Mouse (Mus musculus): ENCODE data around the gene Evc.

The Evc gene

GRCm38 (mm10) chr5:37336485-37337105, at the start of gene Evc:
TSS of gene Evc (minus strand) at chr5:37336894.
- DNase-seq (ENCODE audit: low spot score in 2 of 2) = peak; percentile 38 to 62

GRCm38 (mm10) chr5:37383570-37383969, 46.9 kb upstream of the Evc start:
- DNase-seq (ENCODE audit: low spot score in 2 of 2) = no peak

- peak; percentile 29 to 42 for DNase-seq (ENCODE audit: low spot score in 2 of 2)
Measured at GRCm38 (mm10) chr5:37380641-37381040, 43.9 kb upstream of the Evc start.

DNA sequence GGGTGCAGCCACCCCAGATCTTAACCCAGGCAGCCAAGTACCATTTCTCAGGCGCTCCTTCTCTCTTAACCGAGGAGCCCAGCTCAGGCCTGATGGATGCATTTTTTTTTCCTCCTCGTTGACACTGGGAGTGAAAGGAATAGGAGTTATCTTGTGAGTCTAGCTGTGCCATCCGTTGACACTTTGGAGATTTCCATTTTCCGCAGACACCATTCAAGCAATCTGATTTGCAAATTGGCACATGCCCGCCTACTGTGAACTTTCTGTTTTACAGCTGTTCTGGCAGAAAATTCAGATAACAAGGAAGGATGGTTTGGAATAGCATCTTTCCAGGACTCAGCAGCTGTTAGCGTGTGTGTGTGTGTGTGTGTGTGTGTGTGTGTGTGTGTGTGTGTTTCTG, 40.7 kb upstream of the Evc start:
- no peak for DNase-seq (ENCODE audit: low spot score in 2 of 2)

DNA sequence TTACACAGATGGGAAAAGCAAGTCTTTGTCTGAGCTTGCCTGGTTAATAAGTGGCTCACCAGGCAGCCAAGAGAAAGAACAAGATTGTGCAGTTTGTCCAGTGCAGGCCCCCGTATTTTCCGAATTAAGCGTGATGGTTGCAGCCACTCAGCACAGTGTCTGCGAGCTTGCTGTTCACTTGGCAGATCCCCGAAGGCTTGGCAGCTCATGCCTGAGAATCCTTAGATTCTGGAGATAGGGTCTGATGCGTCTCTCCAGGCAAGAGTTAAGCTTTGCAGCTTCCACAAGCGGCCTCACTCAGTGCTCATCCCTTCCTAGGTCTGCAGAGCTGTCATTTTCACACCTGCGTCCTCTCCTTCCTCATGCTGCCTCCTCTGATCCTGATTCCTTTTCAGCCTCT, 32.1 kb upstream of the Evc start:
- no peak for DNase-seq (ENCODE audit: low spot score in 2 of 2)

- no peak for DNase-seq (ENCODE audit: low spot score in 2 of 2)
Measured at GRCm38 (mm10) chr5:37365751-37366150, 29.1 kb upstream of the Evc start.

GRCm38 (mm10) chr5:37363284-37363683, 26.6 kb upstream of the Evc start:
- no peak for DNase-seq (ENCODE audit: low spot score in 2 of 2)

DNA sequence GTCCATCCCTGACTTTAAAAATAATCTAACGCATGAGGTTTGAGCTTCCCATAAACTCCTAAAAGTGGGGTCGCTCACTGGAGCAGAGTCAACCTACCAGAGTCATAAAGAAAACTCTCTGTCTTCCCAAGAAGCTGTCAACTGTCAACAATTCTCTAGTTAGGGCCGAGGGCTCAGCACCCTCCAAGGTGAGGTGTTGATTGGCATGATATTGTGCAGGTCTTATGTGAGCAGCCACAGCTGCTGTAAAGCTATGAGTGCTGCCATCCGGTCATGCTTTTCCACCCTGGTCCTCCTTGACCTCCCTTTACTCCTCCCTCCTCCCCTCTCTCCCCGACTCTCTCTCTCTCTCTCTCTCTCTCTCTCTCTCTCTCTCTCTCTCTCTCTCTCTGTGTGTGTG, 25.9 kb upstream of the Evc start:
- DNase-seq (ENCODE audit: low spot score in 2 of 2) = no peak

- DNase-seq (ENCODE audit: low spot score in 2 of 2) = no peak
Measured at GRCm38 (mm10) chr5:37356027-37356426, 19.3 kb upstream of the Evc start.

GRCm38 (mm10) chr5:37354385-37354784, 17.7 kb upstream of the Evc start:
- peak in 1 of 2 experiments; percentile 39 for DNase-seq (ENCODE audit: low spot score in 2 of 2)

DNA sequence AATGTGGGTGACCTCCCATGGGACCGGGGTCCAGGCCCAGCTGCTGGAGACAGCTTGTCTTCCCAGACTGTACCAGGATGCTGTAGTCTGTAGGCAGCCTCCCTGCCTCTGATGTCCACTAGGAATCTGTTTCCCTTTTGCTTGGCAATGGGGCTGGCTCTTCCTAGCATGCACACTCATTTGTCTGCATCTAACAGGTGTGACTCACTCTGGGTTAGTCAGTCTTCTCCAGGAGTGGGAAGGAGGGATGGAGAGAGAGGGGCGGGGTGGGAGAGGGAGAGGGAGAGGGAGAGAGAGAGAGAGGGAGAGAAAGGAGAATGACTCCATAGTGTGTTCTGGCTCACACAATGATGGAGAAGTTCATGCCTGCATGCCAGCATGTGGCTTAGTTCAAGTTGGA, 15.1 kb upstream of the Evc start:
- DNase-seq (ENCODE audit: low spot score in 2 of 2) = no peak

GRCm38 (mm10) chr5:37343962-37344361, 7.3 kb upstream of the Evc start:
- no peak for DNase-seq (ENCODE audit: low spot score in 2 of 2)

- DNase-seq (ENCODE audit: low spot score in 2 of 2) = peak; percentile 33 to 65
Measured at GRCm38 (mm10) chr5:37338288-37338687, 1.6 kb upstream of the Evc start, which contains the start of gene Evc2. TSS of gene Evc2 (plus strand) at chr5:37338499.

DNA sequence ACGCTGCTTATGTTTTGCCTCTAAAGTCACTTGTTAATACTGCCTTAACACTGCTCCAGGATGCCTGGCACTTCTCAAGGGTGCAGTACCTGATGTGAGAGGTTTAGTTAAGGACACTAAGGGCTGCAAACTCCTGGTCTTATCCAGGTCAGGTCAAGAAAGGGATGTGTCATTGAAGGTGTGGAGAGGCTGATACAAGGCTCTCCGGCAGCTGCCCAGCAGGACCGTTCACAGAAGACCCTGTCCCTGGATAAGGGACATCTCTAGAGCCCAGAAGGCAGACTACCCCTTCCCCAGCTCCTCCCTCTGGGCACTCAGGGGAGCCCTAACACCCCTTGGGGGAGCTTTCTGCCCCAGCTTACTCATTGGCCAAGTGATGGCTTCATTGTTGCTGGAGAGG, 1.0 kb upstream of the Evc start:
- DNase-seq (ENCODE audit: low spot score in 2 of 2) = no peak

DNA sequence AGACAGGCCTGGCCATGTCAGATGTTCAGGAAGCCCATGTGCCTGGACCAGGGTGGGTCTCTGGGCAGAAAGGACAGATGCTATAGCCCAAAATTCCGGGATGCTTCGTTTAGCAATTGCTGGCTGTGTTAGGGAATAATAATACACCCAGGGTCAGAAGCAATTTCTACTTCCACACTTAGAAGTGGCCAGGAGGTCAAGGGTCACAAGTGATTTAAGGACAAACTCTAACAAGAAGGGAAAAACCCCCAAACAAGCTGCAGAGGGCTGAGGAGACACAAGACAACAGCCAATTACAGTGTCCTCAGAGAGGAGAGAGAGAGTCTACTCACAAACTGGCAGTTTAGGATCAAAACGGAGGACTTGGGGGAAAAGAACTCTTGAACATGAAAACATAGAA, 1.6 kb downstream of the Evc start:
- DNase-seq (ENCODE audit: low spot score in 2 of 2) = no peak

DNA sequence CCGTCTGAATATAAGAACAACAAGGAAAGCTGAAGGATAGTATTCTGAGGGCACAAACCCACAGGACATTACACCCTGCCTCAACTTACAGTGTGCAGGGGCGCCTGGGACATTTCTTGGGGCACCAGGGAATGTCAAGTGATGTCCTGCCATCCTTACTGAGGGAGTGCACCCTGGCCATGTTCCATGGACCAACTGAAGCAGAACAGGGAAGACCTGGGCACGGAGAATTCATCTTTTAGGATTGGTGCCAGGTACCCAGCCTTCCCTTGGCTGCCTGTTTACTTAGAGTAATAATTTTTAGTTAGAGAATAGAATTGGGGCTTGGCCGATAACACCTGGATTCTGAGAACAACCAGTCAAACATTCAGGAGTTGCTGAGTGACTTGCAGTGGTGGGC, 4.6 kb downstream of the Evc start:
- DNase-seq (ENCODE audit: low spot score in 2 of 2) = no peak

DNA sequence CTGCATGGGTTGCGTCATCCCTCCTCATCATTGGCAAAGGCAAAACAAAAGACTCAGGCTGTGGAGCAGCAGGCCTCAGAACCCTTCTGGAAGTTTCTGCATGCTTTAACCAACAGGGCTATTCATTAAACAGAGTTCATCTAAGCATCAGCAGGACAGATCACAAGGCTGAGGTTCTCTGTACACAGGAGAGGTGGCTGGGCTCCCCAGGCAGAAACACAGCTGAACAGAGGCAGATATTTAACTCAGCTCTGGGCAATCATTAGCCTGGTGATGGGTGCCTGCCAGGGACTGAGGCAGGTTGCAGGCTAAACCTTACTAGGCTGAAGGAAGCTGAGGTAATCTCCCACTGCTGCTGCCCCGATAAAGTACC, 5.6 kb downstream of the Evc start:
- DNase-seq (ENCODE audit: low spot score in 2 of 2) = no peak

DNA sequence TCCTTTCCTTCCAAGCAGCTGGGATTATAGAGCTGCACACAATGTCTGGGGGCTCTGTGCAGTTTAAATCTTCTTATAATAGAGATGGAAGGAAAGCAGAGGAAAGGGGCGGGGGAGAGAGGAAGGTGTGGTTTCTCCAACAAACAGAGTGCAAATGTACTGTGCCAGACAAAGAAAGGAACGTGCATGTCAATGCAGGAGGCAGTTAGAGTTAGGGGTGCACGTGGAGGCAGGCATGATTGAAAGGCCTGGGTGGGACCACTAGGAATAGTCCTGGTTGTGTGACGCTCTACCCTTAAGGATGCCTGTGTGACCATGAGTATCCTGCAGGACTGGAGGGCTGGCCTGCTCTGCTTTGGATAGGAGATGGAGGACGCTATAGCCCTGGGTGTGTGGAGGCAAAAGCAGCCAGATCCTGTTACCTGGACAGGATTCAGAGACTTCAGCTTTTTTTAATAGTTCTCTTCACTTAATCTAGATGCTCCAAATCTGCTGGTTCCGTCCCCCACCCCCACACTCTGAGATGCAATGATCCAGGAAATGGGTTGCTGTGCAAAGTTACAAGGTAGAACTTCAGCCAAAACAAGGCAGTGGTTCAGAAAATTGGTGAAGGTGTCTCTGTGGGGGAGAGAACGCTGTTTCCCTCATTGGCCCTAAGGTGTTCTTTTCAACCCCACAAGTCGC, 6.1 kb downstream of the Evc start:
- no peak for DNase-seq (ENCODE audit: low spot score in 2 of 2)

DNA sequence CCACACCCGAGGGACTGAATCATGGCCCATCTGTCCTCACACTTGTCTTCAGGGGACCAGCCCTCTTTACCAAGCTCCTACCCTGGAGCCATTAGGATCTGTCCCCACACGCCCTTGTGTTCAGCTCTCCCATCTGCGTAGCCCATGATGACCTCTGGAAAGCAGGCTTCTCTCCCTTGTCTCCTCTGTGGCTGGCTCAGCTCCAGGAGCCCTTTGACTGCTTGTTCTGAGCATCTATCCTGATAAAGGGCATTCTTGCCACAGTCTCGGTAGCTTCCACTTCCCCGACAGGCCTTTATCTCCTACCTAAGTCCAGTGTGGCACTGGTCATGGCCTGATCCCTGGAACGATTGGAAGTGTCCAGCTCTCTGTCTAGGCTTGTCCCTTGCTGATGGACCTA, 10.0 kb downstream of the Evc start:
- no peak for DNase-seq (ENCODE audit: low spot score in 2 of 2)

DNA sequence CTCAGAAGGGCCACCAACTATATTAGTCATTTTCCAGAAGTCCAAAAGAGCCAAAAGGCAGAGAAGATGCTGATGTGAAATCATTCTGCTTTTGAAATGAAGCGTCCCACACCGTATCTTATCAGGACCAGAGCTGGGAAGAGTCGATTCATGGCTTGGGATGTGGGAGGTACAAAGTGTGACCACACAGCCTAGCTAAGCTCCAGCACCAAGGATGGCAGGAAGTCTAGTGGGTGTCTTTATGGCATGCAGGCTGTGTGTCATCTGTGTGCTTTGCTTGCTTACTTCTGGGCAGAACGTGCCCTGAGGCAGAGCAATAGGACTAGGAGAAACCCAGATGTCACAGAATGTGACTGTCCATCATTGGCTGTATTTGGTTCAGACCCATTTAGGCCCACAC, 15.9 kb downstream of the Evc start:
- no peak for DNase-seq (ENCODE audit: low spot score in 2 of 2)

DNA sequence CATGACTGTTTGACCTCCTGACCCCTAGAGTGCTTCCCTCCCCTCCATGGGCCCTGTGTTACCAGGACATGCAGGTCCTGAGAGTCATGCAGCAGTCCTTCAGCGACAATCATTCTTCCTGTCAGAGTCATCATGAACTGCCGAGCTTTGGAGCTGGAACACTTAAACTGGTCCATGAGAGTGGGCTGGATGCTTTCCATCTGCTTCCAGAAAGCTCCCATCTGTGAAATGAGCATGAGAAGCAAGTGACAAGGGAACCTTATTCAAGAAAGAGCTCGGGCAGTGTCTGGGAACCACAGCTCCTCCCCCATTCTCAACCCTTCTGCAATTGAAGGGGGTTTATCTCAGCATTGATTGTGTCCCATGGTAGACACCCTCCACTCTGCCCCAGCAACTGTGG, 16.5 kb downstream of the Evc start:
- DNase-seq (ENCODE audit: low spot score in 2 of 2) = no peak

GRCm38 (mm10) chr5:37318715-37319114, 18.0 kb downstream of the Evc start:
- DNase-seq (ENCODE audit: low spot score in 2 of 2) = no peak

DNA sequence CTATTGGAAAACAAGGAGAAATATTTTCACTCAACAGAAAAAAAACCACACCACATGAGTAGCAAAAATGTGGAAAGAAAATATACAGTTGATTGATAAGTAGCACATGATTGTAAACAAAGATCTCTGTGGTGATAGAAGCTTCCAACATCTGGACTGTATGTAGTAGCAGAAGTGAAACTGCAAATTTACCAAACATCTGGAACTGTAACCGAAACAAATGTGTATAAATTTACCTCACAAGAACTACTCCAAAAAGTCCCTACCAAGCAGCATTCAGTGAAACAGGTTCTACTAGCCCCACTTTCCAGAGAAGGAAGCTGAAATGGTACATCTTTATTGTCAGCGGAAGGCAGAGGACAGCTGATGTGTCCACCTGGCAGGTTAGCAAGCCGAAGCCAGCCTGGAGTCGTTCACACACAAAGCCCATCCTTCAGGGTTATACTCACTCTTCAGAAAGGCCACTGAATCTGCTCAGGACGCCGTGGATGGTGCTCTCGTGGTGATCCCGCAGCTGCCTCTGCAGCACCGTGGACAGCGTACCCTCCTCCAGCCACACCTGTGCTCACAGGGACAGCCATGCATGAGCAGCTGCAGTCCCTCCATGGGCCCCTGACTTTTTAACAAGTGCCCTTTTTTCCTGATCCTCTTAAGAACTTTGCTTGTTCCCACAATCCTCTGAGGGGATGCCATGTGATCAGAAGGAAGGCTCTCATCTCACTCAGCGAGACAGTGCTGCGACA, 23.5 kb downstream of the Evc start:
- no peak for DNase-seq (ENCODE audit: low spot score in 2 of 2)

All from urinary bladder, postnatal 36 days (tissue).